Mouse (Mus musculus) CH12.LX (cell line): ENCODE data around the gene Pdap1.

Experiments used
- CTCF ChIP-seq, 2 experiments: IDR thresholded peaks in 1 of 2; conservative IDR thresholded peaks in 1 of 2; 2 replicates each; pipeline ENCODE4 v1.5.1; 2011 to 2012; ENCODE audit warnings: low read depth in 2 of 2, low read length in 2 of 2, improper control_type of control experiment in 1 of 2, inconsistent platforms in 1 of 2, mild to moderate bottlenecking in 1 of 2, moderate library complexity in 1 of 2
- ELF1 ChIP-seq: IDR thresholded peaks from 2 replicates; pipeline ENCODE4 v1.6.1; 2014; ENCODE audit warnings: low read depth, mild to moderate bottlenecking, inconsistent platforms, low read length, improper control_type of control experiment
- EP300 ChIP-seq: IDR thresholded peaks from 2 replicates; pipeline ENCODE4 v1.6.1; 2011; ENCODE audit warnings: low read length, improper control_type of control experiment
- GABPA ChIP-seq: IDR thresholded peaks from 2 replicates; pipeline ENCODE4 v1.6.1; 2012; ENCODE audit warnings: low read depth, low read length, improper control_type of control experiment, inconsistent platforms; ENCODE audit not compliant: insufficient replicate concordance
- MAFK ChIP-seq: IDR thresholded peaks from 2 replicates; pipeline ENCODE4 v1.6.1; 2011; ENCODE audit warnings: low read length, improper control_type of control experiment; ENCODE audit not compliant: insufficient replicate concordance
- MAX ChIP-seq: IDR thresholded peaks from 2 replicates; pipeline ENCODE4 v1.6.1; 2011; ENCODE audit warnings: low read length, improper control_type of control experiment
- MAZ ChIP-seq: IDR thresholded peaks from 2 replicates; pipeline ENCODE4 v1.6.1; 2012; ENCODE audit warnings: low read depth, mild to moderate bottlenecking, inconsistent platforms, low read length, improper control_type of control experiment, moderate library complexity
- MEF2A ChIP-seq: IDR thresholded peaks from 2 replicates; pipeline ENCODE4 v1.6.1; 2014; ENCODE audit warnings: low read depth, mild to moderate bottlenecking, inconsistent platforms, low read length, improper control_type of control experiment, borderline replicate concordance
- MYC ChIP-seq: IDR thresholded peaks from 2 replicates; pipeline ENCODE4 v1.6.1; 2011; ENCODE audit warnings: low read depth, mild to moderate bottlenecking, improper control_type of control experiment, low read length
- POLR2A ChIP-seq: IDR thresholded peaks from 2 replicates; pipeline ENCODE4 v1.6.1; 2011; ENCODE audit warnings: low read depth, mild to moderate bottlenecking, improper control_type of control experiment, low read length
- USF1 ChIP-seq: IDR thresholded peaks from 2 replicates; pipeline ENCODE4 v1.6.1; 2014; ENCODE audit warnings: low read depth, mild to moderate bottlenecking, inconsistent platforms, low read length, improper control_type of control experiment

DNA sequence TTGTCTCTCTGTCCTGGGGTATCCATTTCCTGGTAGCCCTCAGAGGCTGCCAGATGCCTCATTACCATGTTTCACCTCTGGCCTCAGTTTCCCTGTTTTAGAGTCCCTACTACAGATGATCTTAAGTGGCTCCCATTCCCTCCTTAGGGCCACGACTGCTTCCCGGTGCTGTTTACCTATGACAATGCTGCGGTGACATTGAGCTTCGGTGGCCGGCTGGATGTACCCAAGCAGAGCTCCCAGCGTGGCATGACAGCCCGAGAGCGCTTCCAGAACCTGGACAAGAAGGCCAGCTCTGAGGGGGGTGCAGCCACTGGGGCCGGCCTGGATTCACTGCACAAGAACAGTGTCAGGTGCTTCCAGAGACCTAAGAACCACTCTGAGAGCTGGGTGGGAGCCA, 13.5 kb downstream of the Pdap1 start:
- TF ChIP-seq ELF1 (no peak), CTCF (conservative IDR thresholded peaks at IDR 0.05 in 1 of 2, IDR thresholded peaks at IDR 0.05 in 1 of 2; ENCODE audit: low read depth in 2 of 2, low read length in 2 of 2) (no peak), MEF2A (no peak), GABPA (no peak), MYC (no peak), USF1 (no peak), MAX (no peak), MAZ (no peak), MAFK (no peak), EP300 (no peak), POLR2A (no peak; the same call in 1 of the 2 replicates)
